Mouse (Mus musculus) megakaryocyte, adult 5-6 weeks (primary cell): Measurements from ENCODE around the gene Tgm1. TPM values are rescaled to one million over a fixed set of nuclear protein-coding genes. Genes with fewer than 3 reads are reported as not detected.

Experiments
- ATAC-seq: 2 replicates; pipeline ENCODE4 v1.8.0; 2016; ENCODE audit warnings: mild to moderate bottlenecking, inconsistent platforms; ENCODE audit not compliant: poor library complexity, severe bottlenecking
- total RNA-seq, 2 experiments: library from RNA; stranded (forward) in 1 of 2; stranded (reverse) in 1 of 2; fragments of 153-499, 151-499 nt in 1 of 2; fragments of 221-1000, 200-1000 nt in 1 of 2; gene quantifications; 2 replicates each; pipeline versions ENCODE4 v1.2.3 to v1.2.4; 2015 to 2017

The Tgm1 gene
- total RNA-seq, 2 experiments from 2014 or later: 1.0 to 1.7 TPM

- peak; percentile 66 for ATAC-seq
Measured at GRCm38 (mm10) chr14:55724411-55724871, 10.7 kb upstream of the Tgm1 start.

GRCm38 (mm10) chr14:55723433-55723832 is 9.7 kb upstream of the Tgm1 start:
- no peak for ATAC-seq

GRCm38 (mm10) chr14:55722438-55722945 is 8.8 kb upstream of the Tgm1 start:
- ATAC-seq: no peak

- ATAC-seq: peak; percentile 76
Measured at GRCm38 (mm10) chr14:55721700-55722437, 8.1 kb upstream of the Tgm1 start, which contains the start of gene Rabggta. TSS of gene Rabggta (minus strand) at chr14:55722263.

- no peak for ATAC-seq
Measured at GRCm38 (mm10) chr14:55721076-55721475, 7.3 kb upstream of the Tgm1 start.

GRCm38 (mm10) chr14:55720666-55721065 is 6.9 kb upstream of the Tgm1 start:
- ATAC-seq: no peak

- ATAC-seq: no peak
Measured at GRCm38 (mm10) chr14:55719737-55720136, 6.0 kb upstream of the Tgm1 start.

GRCm38 (mm10) chr14:55716884-55717283 is 3.2 kb upstream of the Tgm1 start:
- ATAC-seq: no peak

- ATAC-seq: no peak
Measured at GRCm38 (mm10) chr14:55716271-55716670, 2.5 kb upstream of the Tgm1 start.

GRCm38 (mm10) chr14:55714893-55715292 is 1.2 kb upstream of the Tgm1 start:
- ATAC-seq: no peak; the same call in 1 of the 2 replicates

- ATAC-seq: peak; percentile 81
Measured at GRCm38 (mm10) chr14:55713007-55713728, 558 bp downstream of the Tgm1 start.

GRCm38 (mm10) chr14:55711786-55712185 is 1.9 kb downstream of the Tgm1 start:
- ATAC-seq: no peak

GRCm38 (mm10) chr14:55709509-55709908 is 4.2 kb downstream of the Tgm1 start:
- no peak for ATAC-seq

- ATAC-seq: no peak
Measured at GRCm38 (mm10) chr14:55707397-55707796, 6.3 kb downstream of the Tgm1 start.

- ATAC-seq: no peak
Measured at GRCm38 (mm10) chr14:55706051-55706600, 7.6 kb downstream of the Tgm1 start.

- ATAC-seq: no peak
Measured at GRCm38 (mm10) chr14:55702761-55703160, 11.0 kb downstream of the Tgm1 start.

- no peak for ATAC-seq
Measured at GRCm38 (mm10) chr14:55701131-55701530, 12.6 kb downstream of the Tgm1 start.

- ATAC-seq: peak; percentile 96
Measured at GRCm38 (mm10) chr14:55697226-55697625, 16.5 kb downstream of the Tgm1 start.

- ATAC-seq: no peak
Measured at GRCm38 (mm10) chr14:55689433-55689832, 24.3 kb downstream of the Tgm1 start.

GRCm38 (mm10) chr14:55682118-55682493 is 31.6 kb downstream of the Tgm1 start:
- ATAC-seq: no peak
